Mouse (Mus musculus): ENCODE data around the gene Tgm1.
A peak's percentile ranks its signal among the peaks of the same experiment; 100 is the strongest.

The Tgm1 gene

GRCm38 (mm10) chr14:55671833-55672740 is 41.6 kb downstream of the Tgm1 start, which contains the start of the genes Gmpr2 and Nedd8:
Gmpr2 (plus strand) TSS chr14:55671941.
Nedd8 (minus strand) TSS chr14:55672124.
- peak; percentile 71 for DNase-seq (ENCODE audit: low spot score)

GRCm38 (mm10) chr14:55671486-55671832 is 42.3 kb downstream of the Tgm1 start:
- DNase-seq (ENCODE audit: low spot score), result no peak

- no peak for DNase-seq (ENCODE audit: low spot score)
Observed at GRCm38 (mm10) chr14:55660636-55661035, 53.1 kb downstream of the Tgm1 start.

- peak; percentile 57 for DNase-seq (ENCODE audit: low spot score)
Observed at GRCm38 (mm10) chr14:55659960-55660573, 53.7 kb downstream of the Tgm1 start, which contains the start of gene Mdp1. Mdp1 (minus strand) TSS chr14:55660508.

- no peak for DNase-seq (ENCODE audit: low spot score)
Observed at GRCm38 (mm10) chr14:55658011-55658410, 55.7 kb downstream of the Tgm1 start.

- no peak for DNase-seq (ENCODE audit: low spot score)
Observed at GRCm38 (mm10) chr14:55656935-55657334, 56.8 kb downstream of the Tgm1 start.

- no peak for DNase-seq (ENCODE audit: low spot score)
Observed at GRCm38 (mm10) chr14:55651528-55651927, 62.2 kb downstream of the Tgm1 start.
